Mouse (Mus musculus) hindbrain, embryonic 15.5 days (tissue): ENCODE measurements around the gene Oma1. TPM values are rescaled to one million over a fixed set of nuclear protein-coding genes. Genes with fewer than 3 reads are reported as not detected.

Source experiments
- ATAC-seq: fragments of 200-750 bp; cut with Nextera tagmentation; 2 replicates; pipeline ENCODE4 v1.8.0; 2017; ENCODE audit warnings: low read depth, moderate number of reproducible peaks, moderate TSS enrichment; ENCODE audit not compliant: low FRiP score
- H3K27ac ChIP-seq: fragments of 300-500 bp; sonication (generic); replicated peaks from 2 replicates; pipeline ENCODE4 v1.5.1; 2015; ENCODE audit warnings: mild to moderate bottlenecking, inconsistent platforms
- H3K27me3 ChIP-seq: fragments of 300-500 bp; sonication (generic); 2 replicates; pipeline ENCODE4 v1.6.1; 2015; ENCODE audit warnings: control low read depth, inconsistent platforms
- H3K36me3 ChIP-seq: fragments of 300-500 bp; sonication (generic); 2 replicates; pipeline ENCODE4 v1.6.1; 2015; ENCODE audit warnings: control low read depth, inconsistent platforms
- H3K4me1 ChIP-seq: fragments of 300-500 bp; sonication (generic); replicated peaks from 2 replicates; pipeline ENCODE4 v1.6.1; 2015; ENCODE audit warnings: control low read depth, inconsistent platforms
- H3K4me2 ChIP-seq: fragments of 300-500 bp; sonication (generic); 2 replicates; pipeline ENCODE4 v1.6.1; 2015; ENCODE audit warnings: moderate library complexity, mild to moderate bottlenecking, inconsistent platforms
- H3K4me3 ChIP-seq: fragments of 300-500 bp; sonication (generic); 2 replicates; pipeline ENCODE4 v1.5.1; 2015; ENCODE audit warnings: mild to moderate bottlenecking, inconsistent platforms
- H3K9ac ChIP-seq: fragments of 300-500 bp; sonication (generic); 2 replicates; pipeline ENCODE4 v1.6.1; 2015; ENCODE audit warnings: inconsistent platforms
- H3K9me3 ChIP-seq: fragments of 300-500 bp; sonication (generic); 2 replicates; pipeline ENCODE4 v1.6.1; 2016; ENCODE audit warnings: control low read depth, inconsistent platforms
- WGBS: fragments of 180-500 bp; shearing (Covaris S2); methylation state at CpG from one replicate; pipeline ENCODE4 v1.1.7; 2015; 5-methylcytosine and 5-hydroxymethylcytosine counted together
- polyA plus RNA-seq: library from polyadenylated mRNA; unstranded; fragments of >200 nt; fragmentation: Nextera tagmentation; extraction: Ambion mirVana; gene quantifications from 2 replicates; pipeline ENCODE4 v1.2.1, GENCODE M21; 2015

Gene Oma1
- polyA plus RNA-seq, 1 experiment from 2014 or later: 9.2 TPM

- H3K27ac ChIP-seq: no peak overlapping the region
- H3K4me2 ChIP-seq: peak overlapping the region; percentile 29
- H3K9me3 ChIP-seq: no peaks in the 10 kb centered on the region
- H3K36me3 ChIP-seq: no peaks in the 10 kb centered on the region
- H3K9ac ChIP-seq: no peak overlapping the region
- H3K27me3 ChIP-seq: no peaks in the 10 kb centered on the region
- 0 out of 2 replicates have a peak, but pooled peaks have one; percentile 54 for ATAC-seq
- WGBS: 16% methylated on average over 17 of the region's 17 CpGs
- H3K4me1 ChIP-seq: 0 out of 2 replicates have a peak, but pooled peaks cover 6% of the 10 kb centered on the region
- no peak overlapping the region for H3K4me3 ChIP-seq
Measured at GRCm38 (mm10) chr4:103324688-103325451, 11.3 kb downstream of the Oma1 start.

DNA sequence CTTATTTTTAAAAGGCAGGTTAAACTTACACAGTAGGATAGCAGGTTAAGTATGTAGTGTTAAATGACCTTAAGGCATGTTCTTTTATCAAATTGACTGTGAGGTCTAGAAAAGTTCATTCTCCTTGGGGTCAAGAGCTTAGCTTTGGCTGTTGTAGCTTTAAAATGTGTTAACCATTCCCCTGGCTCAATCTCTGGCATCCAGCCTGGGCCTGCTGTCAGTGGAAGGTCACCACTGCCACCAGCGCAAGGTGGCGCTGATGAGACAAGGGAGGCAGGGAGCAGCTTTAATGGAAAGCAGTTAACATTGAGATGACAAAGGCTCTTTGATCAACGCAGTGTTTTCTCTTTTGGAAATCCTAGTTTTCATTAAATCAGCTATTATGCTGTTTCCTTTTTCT, 13.4 kb downstream of the Oma1 start:
- no peak for ATAC-seq
- H3K4me2 ChIP-seq: no peak overlapping the region
- 75% methylated on average over 3 of the region's 3 CpGs for WGBS

DNA sequence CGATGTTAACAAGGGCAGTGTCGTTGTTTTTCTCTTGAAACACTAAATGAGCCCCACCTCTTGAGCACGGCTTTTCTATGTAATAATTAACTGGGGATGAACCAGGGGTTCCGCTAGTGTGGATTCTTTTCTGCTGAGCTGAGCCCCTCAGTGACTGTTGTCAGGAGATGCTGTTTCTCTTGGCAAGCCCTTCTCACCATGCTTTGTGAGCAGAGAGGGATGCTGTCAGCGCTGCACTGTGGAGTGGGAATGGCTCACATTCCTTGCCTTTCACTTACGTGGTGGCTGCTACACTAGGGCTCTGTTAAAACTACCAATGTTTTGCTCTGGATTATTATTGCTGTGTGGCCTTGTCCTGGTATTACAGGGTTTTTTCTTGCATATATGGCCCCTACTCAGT, 15.7 kb downstream of the Oma1 start:
- Histone ChIP-seq H3K9me3 (no peaks in the 10 kb centered on the region), H3K9ac (no peak overlapping the region), H3K4me1 (0 out of 2 replicates have a peak, but pooled peaks cover 6% of the 10 kb centered on the region), H3K27me3 (no peaks in the 10 kb centered on the region), H3K4me3 (no peak overlapping the region), H3K36me3 (no peaks in the 10 kb centered on the region), H3K27ac (no peak overlapping the region), H3K4me2 (no peak overlapping the region)
- 36% methylated on average over 6 of the region's 6 CpGs for WGBS
- 0 out of 2 replicates have a peak, but pooled peaks have one; percentile 72 for ATAC-seq

More for the DNA sequence above, 13.4 kb downstream of the Oma1 start:
- Histone ChIP-seq H3K27me3 (no peaks in the 10 kb centered on the region), H3K4me1 (0 out of 2 replicates have a peak, but pooled peaks cover 6% of the 10 kb centered on the region), H3K9me3 (no peaks in the 10 kb centered on the region), H3K27ac (no peak overlapping the region), H3K4me3 (no peak overlapping the region), H3K36me3 (no peaks in the 10 kb centered on the region), H3K9ac (no peak overlapping the region)

DNA sequence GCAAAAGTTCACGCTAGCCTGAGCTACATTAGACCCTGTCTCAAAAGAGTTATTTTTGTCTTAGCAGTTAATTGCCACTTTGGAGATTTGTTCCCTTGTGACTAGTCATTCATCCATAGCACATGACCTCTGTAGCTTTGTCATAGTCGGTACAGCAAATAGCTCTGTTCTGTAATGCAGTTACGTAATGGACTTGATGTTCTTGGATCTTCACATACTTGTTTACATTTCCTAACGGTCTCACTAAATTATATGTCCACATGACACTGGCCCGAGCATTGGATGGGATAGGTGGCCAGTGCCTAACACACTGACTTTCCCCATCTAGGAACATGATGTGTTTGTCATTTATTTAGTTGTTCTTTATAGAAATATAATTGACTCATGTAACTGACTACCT, 21.5 kb downstream of the Oma1 start:
- WGBS: 88% methylated on average over 5 of the region's 5 CpGs

GRCm38 (mm10) chr4:103340726-103341125, 27.1 kb downstream of the Oma1 start:
- H3K36me3 ChIP-seq: no peaks in the 10 kb centered on the region
- 24% methylated on average over 1 of the region's 1 CpGs for WGBS
- ATAC-seq: no peak

More for the DNA sequence above, 21.5 kb downstream of the Oma1 start:
- H3K4me1 ChIP-seq: no peaks in the 10 kb centered on the region
- H3K27me3 ChIP-seq: no peaks in the 10 kb centered on the region
- H3K9ac ChIP-seq: no peak overlapping the region
- ATAC-seq: no peak
- H3K27ac ChIP-seq: no peak overlapping the region
- H3K4me2 ChIP-seq: no peak overlapping the region
- H3K4me3 ChIP-seq: no peak overlapping the region
- no peaks in the 10 kb centered on the region for H3K36me3 ChIP-seq
- H3K9me3 ChIP-seq: no peaks in the 10 kb centered on the region

GRCm38 (mm10) chr4:103341620-103342019, 28.0 kb downstream of the Oma1 start:
- WGBS: 90% methylated on average over 4 of the region's 4 CpGs
- H3K4me1 ChIP-seq: peaks cover 2% of the 10 kb centered on the region; the same call in 1 of the 2 replicates
- ATAC-seq: no peak
- H3K4me2 ChIP-seq: no peak overlapping the region
- no peak overlapping the region for H3K4me3 ChIP-seq
- no peak overlapping the region for H3K9ac ChIP-seq
- no peaks in the 10 kb centered on the region for H3K27me3 ChIP-seq
- H3K36me3 ChIP-seq: no peaks in the 10 kb centered on the region
- no peak overlapping the region for H3K27ac ChIP-seq
- no peaks in the 10 kb centered on the region for H3K9me3 ChIP-seq

More at GRCm38 (mm10) chr4:103340726-103341125, 27.1 kb downstream of the Oma1 start:
- H3K4me2 ChIP-seq: no peak overlapping the region
- H3K27ac ChIP-seq: no peak overlapping the region
- H3K9ac ChIP-seq: no peak overlapping the region
- H3K4me1 ChIP-seq: no peaks in the 10 kb centered on the region
- H3K27me3 ChIP-seq: no peaks in the 10 kb centered on the region
- H3K9me3 ChIP-seq: no peaks in the 10 kb centered on the region
- H3K4me3 ChIP-seq: no peak overlapping the region

- Histone ChIP-seq H3K9ac (no peak overlapping the region), H3K27ac (no peak overlapping the region), H3K4me1 (peaks cover 2% of the 10 kb centered on the region; the same call in 1 of the 2 replicates), H3K9me3 (no peaks in the 10 kb centered on the region), H3K4me3 (no peak overlapping the region), H3K27me3 (no peaks in the 10 kb centered on the region), H3K4me2 (no peak overlapping the region), H3K36me3 (no peaks in the 10 kb centered on the region)
- WGBS: 29% methylated on average over 2 of the region's 2 CpGs
- peak; percentile 59; the same call in 1 of the 2 replicates for ATAC-seq
Measured at GRCm38 (mm10) chr4:103346058-103346457, 32.4 kb downstream of the Oma1 start.

- no peak for ATAC-seq
- Histone ChIP-seq H3K9me3 (no peaks in the 10 kb centered on the region), H3K4me3 (no peak overlapping the region), H3K9ac (no peak overlapping the region), H3K4me2 (no peak overlapping the region), H3K4me1 (peaks cover 2% of the 10 kb centered on the region; the same call in 1 of the 2 replicates), H3K27me3 (no peaks in the 10 kb centered on the region), H3K36me3 (no peaks in the 10 kb centered on the region), H3K27ac (no peak overlapping the region)
- WGBS: 76% methylated on average over 5 of the region's 5 CpGs
Measured at GRCm38 (mm10) chr4:103346849-103347248, 33.2 kb downstream of the Oma1 start.

DNA sequence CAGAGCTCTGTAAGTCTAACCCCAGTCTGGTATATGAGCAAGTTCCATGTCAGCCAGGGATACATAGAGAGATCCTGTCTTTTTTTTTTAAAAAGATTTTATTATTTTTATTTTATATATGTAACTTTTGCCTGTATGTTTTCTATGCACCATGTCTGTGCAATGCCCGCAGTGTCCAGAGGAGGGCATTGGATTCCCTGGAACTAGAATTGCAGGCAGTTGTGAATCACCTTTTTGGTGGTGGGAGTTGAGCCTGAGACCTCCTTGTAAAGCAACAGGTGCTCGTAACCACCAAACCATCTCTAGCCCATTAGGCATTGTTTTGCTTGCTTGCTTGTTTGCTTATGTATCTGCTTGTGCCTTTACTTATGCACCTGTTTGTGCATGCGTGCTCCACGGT, 35.6 kb downstream of the Oma1 start:
- Histone ChIP-seq H3K27me3 (no peaks in the 10 kb centered on the region), H3K27ac (no peak overlapping the region), H3K36me3 (no peaks in the 10 kb centered on the region), H3K9ac (no peak overlapping the region), H3K9me3 (no peaks in the 10 kb centered on the region), H3K4me3 (no peak overlapping the region), H3K4me2 (no peak overlapping the region), H3K4me1 (peaks cover 2% of the 10 kb centered on the region; the same call in 1 of the 2 replicates)
- WGBS: 92% methylated on average over 4 of the region's 4 CpGs
- no peak for ATAC-seq

GRCm38 (mm10) chr4:103352926-103353325, 39.3 kb downstream of the Oma1 start:
- Histone ChIP-seq H3K36me3 (no peaks in the 10 kb centered on the region), H3K9ac (no peak overlapping the region), H3K4me1 (no peaks in the 10 kb centered on the region), H3K27me3 (no peaks in the 10 kb centered on the region), H3K4me2 (no peak overlapping the region), H3K27ac (no peak overlapping the region), H3K4me3 (no peak overlapping the region), H3K9me3 (no peaks in the 10 kb centered on the region)
- 74% methylated on average over 5 of the region's 5 CpGs for WGBS
- ATAC-seq: no peak

DNA sequence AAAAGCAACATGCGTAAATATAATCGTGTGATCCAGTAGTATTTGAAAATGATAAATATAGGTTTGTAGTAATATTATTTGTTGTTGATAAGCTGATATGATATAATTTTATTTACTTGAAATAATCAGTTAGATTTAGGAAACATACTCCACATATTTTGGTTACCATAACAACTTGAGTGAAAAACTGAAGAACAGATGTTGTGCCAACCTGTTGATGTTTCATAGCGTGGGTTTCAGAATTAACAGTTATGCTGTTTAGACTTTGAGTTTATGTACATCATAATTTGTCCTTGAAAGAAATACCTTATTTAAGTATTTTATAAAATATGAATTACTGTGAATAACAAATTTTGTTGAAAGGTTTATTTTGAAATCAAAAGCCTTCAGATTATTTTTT, 43.8 kb downstream of the Oma1 start:
- no peak overlapping the region for H3K4me2 ChIP-seq
- no peak overlapping the region for H3K27ac ChIP-seq
- no peaks in the 10 kb centered on the region for H3K27me3 ChIP-seq
- no peak overlapping the region for H3K9ac ChIP-seq
- no peaks in the 10 kb centered on the region for H3K36me3 ChIP-seq
- no peak overlapping the region for H3K4me3 ChIP-seq
- no peaks in the 10 kb centered on the region for H3K4me1 ChIP-seq
- WGBS: 91% methylated on average over 3 of the region's 3 CpGs
- no peak for ATAC-seq
- no peaks in the 10 kb centered on the region for H3K9me3 ChIP-seq

DNA sequence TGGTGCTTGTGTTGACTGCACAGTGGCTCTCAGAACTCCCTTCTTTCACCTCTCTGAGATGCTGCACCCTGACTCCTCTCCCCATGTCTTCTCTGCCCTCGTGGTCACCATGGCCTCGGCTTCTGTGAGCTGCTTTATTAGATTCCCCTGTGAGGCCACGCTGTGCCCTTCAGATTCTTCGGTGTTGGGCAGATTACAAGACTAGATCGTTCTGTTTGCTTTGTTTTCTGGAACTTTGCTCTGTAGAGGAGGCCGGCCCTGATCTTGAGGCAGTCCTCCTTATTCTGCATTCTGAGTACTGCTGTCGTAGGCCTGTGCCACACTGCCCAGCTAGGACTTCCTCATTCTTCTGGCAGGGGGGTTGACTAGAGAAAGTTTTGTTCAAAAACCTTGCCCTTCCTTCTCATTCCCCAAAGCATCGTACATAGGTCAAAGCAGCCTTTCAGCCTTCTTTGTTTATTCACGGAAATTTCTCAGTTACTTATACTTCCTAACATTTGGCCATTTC, 45.4 kb downstream of the Oma1 start:
- Histone ChIP-seq H3K36me3 (no peaks in the 10 kb centered on the region), H3K4me2 (no peak overlapping the region), H3K9me3 (no peaks in the 10 kb centered on the region), H3K4me1 (no peaks in the 10 kb centered on the region), H3K27me3 (no peaks in the 10 kb centered on the region), H3K27ac (no peak overlapping the region), H3K9ac (no peak overlapping the region), H3K4me3 (no peak overlapping the region)
- WGBS: 89% methylated on average over 9 of the region's 9 CpGs
- ATAC-seq: no peak
